ENCODE assay signal across 11 mouse cellular contexts in the genomic region with DNA sequence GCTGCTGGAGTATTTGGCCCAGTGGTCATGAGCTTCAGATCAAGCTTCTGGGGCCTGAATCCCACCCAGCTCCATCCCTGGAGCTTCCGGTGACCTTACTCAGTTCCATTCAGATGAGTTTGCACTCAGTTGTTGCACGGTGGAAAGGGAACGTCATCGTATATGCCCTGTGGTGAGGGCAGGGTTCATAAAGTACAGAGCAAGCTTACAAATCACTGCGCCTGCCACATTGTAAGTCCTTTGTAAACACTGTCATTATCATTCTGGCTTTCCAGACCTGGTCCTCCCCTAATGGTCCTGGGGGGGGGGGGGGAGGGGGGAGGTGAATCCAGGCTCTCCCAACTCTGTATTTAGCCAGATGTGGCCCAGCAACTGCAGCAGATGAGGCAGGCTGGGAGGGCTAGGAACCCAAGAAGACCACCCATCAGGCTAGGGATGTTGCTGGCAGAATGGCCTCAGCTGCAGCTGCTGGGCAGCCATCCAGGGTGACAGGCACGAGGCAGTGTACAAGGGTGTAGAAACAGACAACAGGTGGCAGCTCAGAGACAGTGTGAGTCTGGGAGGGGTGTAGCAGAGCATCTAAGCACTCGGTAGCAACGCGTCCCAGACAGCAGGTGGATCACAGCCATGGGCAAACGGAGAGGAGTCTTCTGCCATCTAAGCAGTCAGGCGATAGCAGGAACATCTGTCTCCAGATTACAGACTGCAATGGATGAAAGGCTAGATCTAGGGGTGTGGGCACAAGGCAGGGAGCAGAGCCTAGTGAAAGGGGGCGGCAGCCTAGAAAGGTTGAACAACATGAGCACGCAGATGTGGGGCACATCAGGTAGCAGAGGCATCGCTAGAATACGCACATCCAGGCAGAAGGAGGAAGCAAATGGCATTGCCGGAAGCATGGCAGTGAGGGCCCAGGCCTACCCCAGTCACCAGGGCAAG. TPM values are rescaled to one million over a fixed set of nuclear protein-coding genes. Genes with fewer than 3 reads are reported as not detected.
DNase-seq lines count a peak whose midpoint lies in the region; ATAC-seq lines count a peak whose summit lies in the region.
"Had no signal": no experiment of that assay in that cellular context is flagged by ENCODE, and none has a peak within 500 bp of the region (broad histone marks: within the 10 kb centered on the region; RNA-seq: fewer than 3 reads in every experiment).

No protein-coding gene starts in this region.

- intact Hi-C loops in left cerebral cortex, postnatal 4 days (cut with DNase I) = no loop called here
- intact Hi-C loops in left cerebral cortex, postnatal 36 days (cut with DNase I) = no loop called here

- H3K9me3 ChIP-seq in embryonic facial prominence, embryonic 12.5 days = no peaks in the 10 kb centered on the region
- H3K9me3 ChIP-seq in hindbrain, embryonic 12.5 days (replicated peaks) = no peaks in the 10 kb centered on the region
- no peaks in the 10 kb centered on the region for H3K9me3 ChIP-seq in midbrain, embryonic 15.5 days

- 74% methylated on average over 16 of the region's 16 CpGs for WGBS in embryonic facial prominence, embryonic 12.5 days
- WGBS in hindbrain, embryonic 12.5 days = 68% methylated on average over 16 of the region's 16 CpGs
- WGBS in midbrain, embryonic 15.5 days = 73% methylated on average over 16 of the region's 16 CpGs

- peaks cover 10% of the 10 kb centered on the region for H3K4me1 ChIP-seq in embryonic facial prominence, embryonic 12.5 days
- H3K4me1 ChIP-seq in hindbrain, embryonic 12.5 days = peaks cover 6% of the 10 kb centered on the region; the same call in 1 of the 2 replicates
- H3K4me1 ChIP-seq in midbrain, embryonic 15.5 days = no peaks in the 10 kb centered on the region

- peak; percentile 79 for DNase-seq in left cerebral cortex, postnatal 4 days
- no peak for DNase-seq in left cerebral cortex, postnatal 36 days (ENCODE audit: low spot score in 2 of 2)
- no peak for DNase-seq in adrenal gland, postnatal 36 days
- DNase-seq: adrenal gland, postnatal 14 days had no signal

- no peaks in the 10 kb centered on the region for H3K27me3 ChIP-seq in embryonic facial prominence, embryonic 12.5 days
- no peaks in the 10 kb centered on the region; the same call in 1 of the 2 replicates for H3K27me3 ChIP-seq in hindbrain, embryonic 12.5 days
- peaks cover 53% of the 10 kb centered on the region for H3K27me3 ChIP-seq in midbrain, embryonic 15.5 days (replicated peaks)

- H3K4me2 ChIP-seq in embryonic facial prominence, embryonic 12.5 days (replicated peaks) = no peak overlapping the region
- H3K4me2 ChIP-seq in hindbrain, embryonic 12.5 days (replicated peaks) = no peak overlapping the region
- no peak overlapping the region for H3K4me2 ChIP-seq in midbrain, embryonic 15.5 days

- H3K27ac ChIP-seq in embryonic facial prominence, embryonic 12.5 days = 0 out of 2 replicates have a peak overlapping the region, but pooled peaks have one; percentile 11
- no peak overlapping the region for H3K27ac ChIP-seq in hindbrain, embryonic 12.5 days
- H3K27ac ChIP-seq in midbrain, embryonic 15.5 days = no peak overlapping the region

- no peak overlapping the region for H3K9ac ChIP-seq in embryonic facial prominence, embryonic 12.5 days
- no peak overlapping the region for H3K9ac ChIP-seq in hindbrain, embryonic 12.5 days
- H3K9ac ChIP-seq in midbrain, embryonic 15.5 days = no peak overlapping the region

- peak; percentile 67 for ATAC-seq in embryonic facial prominence, embryonic 12.5 days (ENCODE audit: insufficient number of reproducible peaks, insufficient read depth, low FRiP score, low TSS enrichment)
- ATAC-seq in hindbrain, embryonic 12.5 days (ENCODE audit: low FRiP score) = peak; percentile 72; the same call in 1 of the 2 replicates
- 0 out of 2 replicates have a peak, but pooled peaks have one; percentile 39 for ATAC-seq in midbrain, embryonic 15.5 days (replicated peaks)
- no peak for ATAC-seq in megakaryocyte-erythroid progenitor cell, adult 5-6 weeks (replicated peaks; ENCODE audit: low FRiP score, low TSS enrichment, poor library complexity, severe bottlenecking)
- ATAC-seq in CD4-positive, CD25-positive, alpha-beta regulatory T cell, adult 4 months = no peak

- H3K4me3 ChIP-seq in embryonic facial prominence, embryonic 12.5 days = no peak overlapping the region
- H3K4me3 ChIP-seq in hindbrain, embryonic 12.5 days = no peak overlapping the region
- no peak overlapping the region for H3K4me3 ChIP-seq in midbrain, embryonic 15.5 days

- no peaks in the 10 kb centered on the region for H3K36me3 ChIP-seq in embryonic facial prominence, embryonic 12.5 days
- H3K36me3 ChIP-seq in hindbrain, embryonic 12.5 days = no peaks in the 10 kb centered on the region
- no peaks in the 10 kb centered on the region for H3K36me3 ChIP-seq in midbrain, embryonic 15.5 days (replicated peaks)

RNA-seq across cellular contexts. Expression of a gene that starts 23.3 kb away (rescaled TPM):
- total RNA-seq in left cerebral cortex, postnatal 4 days (2021) = 10 to 100 TPM; 22.1 to 25.2 TPM
- 10 to 100 TPM; 11.7 to 15.7 TPM for total RNA-seq in left cerebral cortex, postnatal 36 days (2021)
- 27.3 and 32.6 TPM in 2 replicates for polyA plus RNA-seq in embryonic facial prominence, embryonic 12.5 days (2016; fragmentation: Nextera tagmentation; extraction: Ambion mirVana)
- 14.6 and 17.9 TPM in 2 replicates for polyA plus RNA-seq in hindbrain, embryonic 12.5 days (2016; fragmentation: Nextera tagmentation; extraction: Ambion mirVana)
- 4.3 and 5.5 TPM in 2 replicates for polyA plus RNA-seq in midbrain, embryonic 15.5 days (2015; fragmentation: Nextera tagmentation; extraction: Ambion mirVana)
- total RNA-seq in megakaryocyte-erythroid progenitor cell, adult 5-6 weeks (2014; fragmentation: Nextera tagmentation) = not detected in 2 replicates
- not detected in 2 replicates for total RNA-seq in megakaryocyte-erythroid progenitor cell, adult 5-6 weeks (2017)
- not detected for polyA plus RNA-seq in CD4-positive, CD25-positive, alpha-beta regulatory T cell, adult 4 months (2017; shearing (Covaris generic))
- 100 to 1,000 TPM in 1 of 2 experiments, 10 to 100 TPM in 1; 54.8 to 151 TPM for total RNA-seq in adrenal gland, postnatal 36 days (2021)
- total RNA-seq: hematopoietic stem cell, adult 5-6 weeks; MEL had no signal

Comparison
In these comparisons a context has a peak if more than half of its experiments do, and no peak if none do; other contexts are left out.
1. ATAC-seq: peak in embryonic facial prominence, embryonic 12.5 days (single experiment), hindbrain, embryonic 12.5 days (single experiment) and midbrain, embryonic 15.5 days (single experiment); none in megakaryocyte-erythroid progenitor cell, adult 5-6 weeks (single experiment) and CD4-positive, CD25-positive, alpha-beta regulatory T cell, adult 4 months (single experiment).
2. RNA of a gene that starts 23.3 kb away (total RNA-seq): 54.8 to 151 TPM in adrenal gland, postnatal 36 days, 22.1 to 25.2 TPM in left cerebral cortex, postnatal 4 days and 11.7 to 15.7 TPM in left cerebral cortex, postnatal 36 days; not detected in megakaryocyte-erythroid progenitor cell, adult 5-6 weeks; every median in the first group is over 10 times any median in the second.